Comparison of ENCODE assay signal across 26 mouse cellular contexts in genomic region chr15:66438673-66439072, GRCm38 (mm10).
DNase-seq lines count a peak whose midpoint lies in the region; ATAC-seq lines count a peak whose summit lies in the region.
"Had no signal": no experiment of that assay in that cellular context is flagged by ENCODE, and none has a peak within 500 bp of the region (broad histone marks: within the 10 kb centered on the region; RNA-seq: fewer than 3 reads in every experiment).

No protein-coding gene starts in this region.

- no peak for ATAC-seq in embryonic facial prominence, embryonic 14.5 days (ENCODE audit: low read depth)
- ATAC-seq: activated CD4-positive, CD25-positive, alpha-beta regulatory T cell, adult 4 months; forebrain, embryonic 14.5 days; forebrain, postnatal 0 days; hindbrain, postnatal 0 days; inflammation-experienced regulatory T-cells, adult 6 months; intestine, embryonic 16.5 days had no signal

- no peaks in the 10 kb centered on the region for H3K9me3 ChIP-seq in embryonic facial prominence, embryonic 14.5 days (ENCODE audit: control insufficient read depth, low read length)
- H3K9me3 ChIP-seq in embryonic facial prominence, embryonic 10.5 days, result no peaks in the 10 kb centered on the region
- H3K9me3 ChIP-seq: embryonic facial prominence, embryonic 15.5 days; heart, embryonic 15.5 days had no signal

- no peak overlapping the region for H3K27ac ChIP-seq in embryonic facial prominence, embryonic 14.5 days (replicated peaks; ENCODE audit: low read depth, low read length)
- no peak overlapping the region for H3K27ac ChIP-seq in embryonic facial prominence, embryonic 10.5 days (replicated peaks)
- H3K27ac ChIP-seq: embryonic facial prominence, embryonic 15.5 days; heart, adult 2 months; heart, embryonic 15.5 days; hindbrain, embryonic 14.5 days; hindbrain, postnatal 0 days had no signal

- H3K4me1 ChIP-seq in embryonic facial prominence, embryonic 14.5 days (ENCODE audit: control insufficient read depth, insufficient read depth, low read length), result no peaks in the 10 kb centered on the region
- H3K4me1 ChIP-seq in embryonic facial prominence, embryonic 10.5 days, result 0 out of 2 replicates have a peak, but pooled peaks cover 3% of the 10 kb centered on the region
- H3K4me1 ChIP-seq: embryonic facial prominence, embryonic 15.5 days; heart, embryonic 15.5 days had no signal

- no peaks in the 10 kb centered on the region for H3K36me3 ChIP-seq in embryonic facial prominence, embryonic 14.5 days (ENCODE audit: control insufficient read depth, insufficient read depth, low read length)
- H3K36me3 ChIP-seq in embryonic facial prominence, embryonic 10.5 days (replicated peaks), result no peaks in the 10 kb centered on the region
- H3K36me3 ChIP-seq: embryonic facial prominence, embryonic 15.5 days; heart, embryonic 15.5 days had no signal

- 75% methylated on average over 3 of the region's 3 CpGs for WGBS in embryonic facial prominence, embryonic 14.5 days
- WGBS in embryonic facial prominence, embryonic 10.5 days, result 87% methylated on average over 3 of the region's 3 CpGs

- H3K27me3 ChIP-seq in embryonic facial prominence, embryonic 14.5 days (replicated peaks; ENCODE audit: control insufficient read depth, insufficient read depth, low read length), result no peaks in the 10 kb centered on the region
- H3K27me3 ChIP-seq in embryonic facial prominence, embryonic 10.5 days (replicated peaks; ENCODE audit: low read depth, poor library complexity, severe bottlenecking), result no peaks in the 10 kb centered on the region
- H3K27me3 ChIP-seq: embryonic facial prominence, embryonic 15.5 days; heart, embryonic 15.5 days had no signal

- H3K9ac ChIP-seq in embryonic facial prominence, embryonic 14.5 days (ENCODE audit: low read depth, low read length), result no peak overlapping the region
- H3K9ac ChIP-seq: embryonic facial prominence, embryonic 15.5 days; forebrain, postnatal 0 days; heart, embryonic 15.5 days; hindbrain, embryonic 14.5 days had no signal

- H3K4me3 ChIP-seq in embryonic facial prominence, embryonic 14.5 days (ENCODE audit: low read depth, low read length), result no peak overlapping the region
- H3K4me3 ChIP-seq in embryonic facial prominence, embryonic 10.5 days, result no peak overlapping the region
- H3K4me3 ChIP-seq: embryonic facial prominence, embryonic 15.5 days; heart, adult 2 months; heart, embryonic 15.5 days had no signal

- no peak overlapping the region for H3K4me2 ChIP-seq in embryonic facial prominence, embryonic 14.5 days (ENCODE audit: low read depth, low read length)
- H3K4me2 ChIP-seq: embryonic facial prominence, embryonic 15.5 days; heart, embryonic 15.5 days; hindbrain, embryonic 14.5 days had no signal

- DNase-seq in embryonic facial prominence, embryonic 14.5 days (ENCODE audit: low spot score), result peak; percentile 12
- no peak for DNase-seq in embryonic facial prominence, embryonic 10.5 days (ENCODE audit: low spot score)
- DNase-seq in gastrocnemius, postnatal 25 days, result peak; percentile 9
- DNase-seq in gastrocnemius, adult 8-10 months (ENCODE audit: low spot score in 2 of 2), result no peak
- DNase-seq in heart, adult 9 months (ENCODE audit: low spot score in 2 of 2), result peak; percentile 6 to 11
- DNase-seq in heart, adult 8-10 months (ENCODE audit: low spot score), result no peak
- peak; percentile 7 for DNase-seq in heart, postnatal 4 days
- DNase-seq: adrenal gland, adult 8-10 months; adrenal gland, postnatal 25 days; cerebellum, adult 11-12 months; cerebellum, adult 8-10 months; cerebellum, postnatal 10 days; cerebellum, postnatal 36 days; embryo, embryonic 11 days; forebrain, postnatal 0 days; kidney, adult 18-20 months; kidney, adult 9 months had no signal

Comparison
In these comparisons a context has a peak if more than half of its experiments do, and no peak if none do; other contexts are left out.
1. DNase-seq: peak in embryonic facial prominence, embryonic 14.5 days (single experiment), gastrocnemius, postnatal 25 days (single experiment), heart, adult 9 months (2 of 2) and heart, postnatal 4 days (single experiment); none in embryonic facial prominence, embryonic 10.5 days (single experiment), gastrocnemius, adult 8-10 months (0 of 2) and heart, adult 8-10 months (single experiment).